Mouse (Mus musculus) heart, postnatal 4 days (tissue): ENCODE measurements around the gene Lhpp. TPM values are rescaled to one million over a fixed set of nuclear protein-coding genes. Genes with fewer than 3 reads are reported as not detected.
A peak's percentile ranks its signal among the peaks of the same experiment; 100 is the strongest.

Experiments used
- DNase-seq: peaks from one replicate; pipeline ENCODE4 v3.0.0; 2021
- total RNA-seq, 2 experiments: library from RNA; stranded (reverse); gene quantifications; 2 replicates each; pipeline ENCODE4 v1.2.3; 2021

Lhpp gene
- total RNA-seq, 2 experiments from 2014 or later, result 21.4 to 25.4 TPM

DNA sequence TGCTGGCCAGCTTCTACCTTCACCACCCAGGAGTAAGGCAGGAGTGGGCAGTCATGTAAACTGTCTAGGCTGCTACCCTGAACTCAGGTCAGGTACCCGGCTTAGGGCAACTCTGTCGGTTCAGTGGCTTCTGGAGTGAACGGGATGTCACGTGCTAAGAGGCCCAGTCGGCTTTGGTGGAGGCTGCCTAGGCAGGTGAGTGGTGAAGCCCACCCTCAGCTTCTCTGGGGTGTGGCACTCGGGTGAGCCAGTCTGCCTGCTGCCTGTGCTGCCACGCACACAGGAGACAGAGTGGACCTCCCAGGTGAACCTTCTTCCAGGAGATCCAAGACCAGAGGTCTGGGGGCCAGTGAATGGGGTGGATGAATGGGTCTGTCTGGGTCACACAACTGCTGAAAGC is 102.5 kb downstream of the Lhpp start:
- no peak for DNase-seq

DNA sequence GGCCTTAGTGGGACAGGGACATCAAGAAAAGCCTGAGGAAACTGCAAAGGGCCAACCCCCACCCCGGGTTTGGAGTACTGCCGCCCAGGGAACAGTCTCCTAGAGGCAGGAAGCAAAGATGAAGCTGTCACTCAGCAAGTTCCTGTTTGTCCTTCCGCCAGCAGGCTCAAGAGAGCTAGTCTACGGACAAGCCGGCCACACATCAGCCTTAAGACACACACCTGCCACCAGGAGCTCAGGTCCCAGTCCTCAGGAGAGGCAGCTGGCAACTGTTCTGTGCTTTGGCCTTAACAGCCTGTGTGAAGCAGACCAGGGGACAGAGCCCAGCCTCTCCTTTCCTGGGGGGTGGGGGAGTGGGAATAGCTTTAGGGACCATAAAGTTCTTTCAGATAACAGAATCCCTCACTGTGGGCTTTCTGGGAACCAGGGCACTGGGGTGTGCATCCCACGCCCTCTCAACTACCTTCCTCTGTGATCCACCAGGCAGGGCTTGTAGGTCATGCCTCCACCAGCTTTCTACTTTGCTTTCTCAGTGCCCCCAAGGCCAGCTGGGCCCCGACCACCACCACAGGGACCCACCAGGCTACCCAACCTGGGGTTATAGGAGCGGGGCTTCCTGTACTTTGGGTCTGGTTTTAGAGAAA is 103.2 kb downstream of the Lhpp start:
- DNase-seq, result peak; percentile 63

DNA sequence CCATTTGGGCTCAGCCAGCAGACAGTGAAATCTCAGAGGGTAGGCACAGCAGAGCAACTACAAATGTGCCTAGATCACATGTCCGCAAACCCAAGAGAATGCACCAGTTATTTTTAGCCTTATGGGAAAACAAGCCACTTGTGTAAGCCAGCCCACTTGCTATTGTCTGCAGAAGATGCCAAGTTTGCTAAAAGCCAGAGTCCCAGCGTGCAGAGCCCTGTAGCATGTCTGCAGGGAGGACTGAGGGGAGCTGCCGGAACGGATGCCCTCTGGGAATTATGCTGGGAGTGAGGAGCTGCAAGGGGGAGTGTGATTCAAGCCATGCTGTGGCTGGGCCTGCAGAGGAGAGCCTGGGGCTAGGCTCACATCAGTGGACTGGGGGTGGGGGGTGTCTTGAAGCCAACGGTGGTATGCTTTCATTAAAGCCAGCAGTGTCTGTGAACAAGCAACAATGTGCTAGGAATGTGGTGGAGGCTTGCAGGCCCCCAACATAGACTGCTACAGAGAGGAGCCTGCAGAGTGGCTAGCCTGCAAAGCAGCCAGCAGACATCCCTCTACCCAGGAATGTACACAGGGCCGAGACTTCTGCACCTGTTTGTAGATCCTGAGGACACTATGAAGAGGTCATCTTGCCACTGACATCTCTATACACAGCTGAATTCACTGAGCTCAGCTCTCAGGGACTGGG is 103.9 kb downstream of the Lhpp start:
- DNase-seq, result peak; percentile 77

DNA sequence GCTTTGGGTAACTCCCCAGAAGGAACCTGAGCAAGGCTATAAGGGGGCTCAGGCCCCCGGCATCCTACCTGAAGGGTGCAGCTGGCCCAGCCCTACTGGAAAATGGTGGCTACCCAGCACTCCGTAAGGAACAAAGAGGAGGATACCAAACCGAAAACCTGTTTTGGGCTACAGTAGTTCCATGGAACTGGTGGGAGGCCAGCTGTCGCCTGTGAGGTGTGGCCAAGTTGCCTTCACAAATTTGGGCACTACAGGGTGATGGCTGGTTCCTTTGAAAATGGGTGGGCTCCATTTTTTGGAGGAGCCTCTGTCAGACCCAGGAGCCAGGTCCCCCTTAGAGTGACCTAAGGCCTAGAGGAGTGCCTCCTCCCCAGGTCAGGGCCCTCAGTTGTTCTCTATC is 104.8 kb downstream of the Lhpp start:
- DNase-seq, result no peak

DNA sequence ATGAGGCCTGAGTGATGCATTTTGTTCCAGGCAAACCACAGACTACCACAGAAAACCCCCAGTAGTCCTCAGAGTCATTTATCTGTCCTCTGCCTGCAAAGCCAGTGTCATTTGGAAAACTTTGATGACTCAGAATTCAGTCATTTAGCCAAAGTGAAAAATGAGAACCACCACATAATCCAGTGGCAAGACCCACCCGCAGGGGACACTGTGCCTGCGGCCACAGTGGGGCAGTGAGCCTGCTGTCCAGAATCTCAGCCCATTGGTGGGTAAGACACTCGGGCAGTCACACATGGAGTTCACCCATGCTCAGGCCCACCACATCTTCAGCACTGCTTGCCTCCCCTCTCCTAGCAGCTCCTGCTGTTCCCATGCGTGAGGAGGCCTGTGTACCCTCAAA is 109.1 kb downstream of the Lhpp start:
- DNase-seq, result no peak

DNA sequence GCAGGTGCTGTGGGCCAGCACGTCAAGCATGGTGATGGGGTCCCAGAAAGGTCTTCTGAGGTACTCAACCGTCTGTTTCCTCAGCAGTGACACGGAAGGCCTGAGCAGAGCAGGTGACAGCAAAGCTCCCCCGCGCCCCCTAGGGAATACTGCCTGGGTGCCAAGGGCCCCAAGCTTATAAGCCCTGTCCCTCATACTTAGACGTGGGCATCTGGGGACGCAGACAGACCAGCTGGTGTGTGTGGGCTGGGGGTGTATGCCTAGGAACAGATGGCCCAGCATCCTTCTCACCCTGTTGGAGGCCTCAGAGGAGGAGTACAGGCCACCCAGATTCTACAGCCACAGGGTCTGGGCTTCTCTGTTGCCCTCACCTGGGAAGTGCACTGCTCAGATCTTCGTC is 110.1 kb downstream of the Lhpp start:
- DNase-seq, result no peak

DNA sequence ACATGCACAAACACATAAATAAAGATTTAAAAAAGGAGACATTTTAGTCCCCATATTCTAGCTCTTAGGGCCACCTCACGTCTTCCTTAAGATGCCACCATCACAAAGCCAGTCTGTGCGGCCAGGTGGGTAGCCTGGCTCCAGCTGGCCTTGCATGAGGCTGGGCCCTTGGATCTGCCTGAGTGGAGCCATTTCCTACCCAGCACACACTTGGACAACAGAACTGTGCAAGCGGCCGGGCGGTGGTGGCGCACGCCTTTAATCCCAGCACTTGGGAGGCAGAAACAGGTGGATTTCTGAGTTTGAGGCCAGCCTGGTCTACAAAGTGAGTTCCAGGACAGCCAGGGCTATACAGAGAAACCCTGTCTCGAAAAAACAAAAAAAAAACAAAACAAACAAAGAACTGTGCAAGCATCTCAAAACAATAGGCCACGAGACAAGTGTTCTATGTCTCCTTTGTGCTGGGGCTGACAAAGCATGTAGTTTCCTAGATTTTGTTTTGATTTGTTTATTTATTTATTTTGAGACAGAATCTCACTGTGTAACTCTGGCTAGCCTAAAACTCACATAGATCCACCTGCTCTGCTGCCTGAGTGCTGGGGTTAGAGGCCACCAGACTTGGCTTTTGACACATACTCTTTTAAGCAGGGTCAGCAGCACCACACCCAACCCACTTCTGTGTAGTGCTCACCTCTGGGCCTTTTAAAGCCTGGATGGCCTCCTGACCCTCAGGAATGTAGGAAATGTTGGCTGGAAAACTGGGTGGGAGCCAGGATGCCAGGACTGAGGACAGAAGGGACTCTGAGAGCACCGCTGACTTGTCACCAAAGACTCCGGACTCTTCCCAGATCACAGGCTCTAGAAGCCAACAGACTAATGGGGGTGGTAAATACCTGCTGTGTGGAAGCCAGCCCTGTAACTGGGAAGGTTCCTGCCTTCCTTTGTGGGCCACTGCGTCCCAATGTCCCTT is 112.2 kb downstream of the Lhpp start:
- DNase-seq, result peak; percentile 61

DNA sequence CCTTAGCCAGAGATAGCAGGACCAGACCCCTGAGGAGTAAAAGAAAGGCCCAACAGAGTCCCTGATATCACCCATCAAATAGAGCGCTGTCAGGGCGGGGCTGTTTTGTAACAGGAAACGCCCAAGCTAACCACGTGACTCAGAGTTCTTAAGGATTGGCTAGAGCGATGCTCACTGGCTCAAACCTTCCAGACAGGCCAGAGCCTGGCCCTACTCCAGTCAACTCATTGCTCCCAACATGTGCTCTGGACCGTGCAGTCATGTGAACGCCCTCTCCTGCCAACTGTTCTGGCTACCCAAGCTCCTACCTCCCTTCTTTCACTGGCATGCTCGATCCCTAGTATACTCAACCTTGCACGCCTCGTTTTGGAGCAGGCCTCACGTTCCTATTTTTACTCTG is 113.5 kb downstream of the Lhpp start:
- peak; percentile 80 for DNase-seq

DNA sequence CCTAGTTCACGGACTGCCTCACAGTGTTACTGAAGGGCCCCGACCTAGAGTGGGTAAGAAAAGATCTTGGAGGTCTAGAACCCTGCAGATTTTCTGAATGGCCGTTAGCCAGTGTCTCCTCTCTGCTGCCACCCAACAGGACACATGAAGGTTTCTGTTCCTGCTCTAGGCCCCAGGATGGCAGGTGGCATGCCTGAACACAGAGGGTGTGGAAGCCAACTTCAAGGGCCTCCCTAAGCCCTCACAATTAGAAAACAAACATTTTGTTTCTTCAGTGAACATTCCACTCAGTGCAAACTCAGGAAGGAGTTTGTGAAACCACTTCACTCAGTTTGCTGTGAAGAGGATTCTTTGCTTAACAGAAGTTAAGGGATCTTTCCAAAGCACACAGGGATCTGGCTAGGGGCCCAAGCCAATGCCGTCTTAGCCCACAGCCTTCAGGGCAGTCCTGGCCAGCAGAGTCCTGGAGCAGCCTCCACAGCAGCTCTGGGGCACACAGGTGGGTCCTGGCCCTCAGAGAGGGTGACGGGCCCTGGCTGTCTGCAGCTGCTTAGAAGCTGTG is 114.1 kb downstream of the Lhpp start:
- no peak for DNase-seq

DNA sequence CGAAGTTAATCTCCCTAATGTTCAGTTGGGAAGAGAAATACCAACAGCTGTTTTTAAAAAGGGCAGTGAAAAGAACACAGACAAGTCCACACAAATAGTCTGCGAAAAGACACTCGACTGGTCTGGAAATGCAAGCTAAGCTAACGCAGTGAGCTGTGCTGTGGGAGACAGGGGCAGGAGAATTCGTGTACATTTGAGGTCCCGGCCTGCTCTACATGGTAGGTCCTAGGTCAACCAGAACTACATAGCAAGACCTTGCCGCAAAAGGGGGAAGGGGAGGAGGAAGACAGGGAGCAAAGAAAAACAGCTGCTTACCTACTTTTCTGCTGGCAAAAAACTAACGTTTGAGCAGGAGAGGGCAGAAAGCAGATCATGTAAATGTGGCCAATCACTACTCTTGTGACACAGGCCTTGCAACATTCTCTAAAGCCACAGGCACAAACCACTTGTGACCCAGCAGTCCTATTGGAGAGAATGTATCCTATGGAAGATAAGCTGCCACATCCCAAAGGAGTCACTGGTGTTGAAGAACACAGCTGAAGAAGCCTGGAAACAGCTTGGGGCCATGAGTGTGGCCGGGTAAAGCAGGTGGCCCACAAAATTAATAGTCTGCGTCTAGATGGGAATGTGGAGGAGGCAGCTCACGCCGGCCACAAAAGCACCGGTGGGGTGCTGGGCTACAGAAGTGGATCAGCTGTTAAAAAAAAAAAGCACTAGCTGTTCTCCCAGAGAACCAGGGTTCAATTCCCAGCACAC is 115.8 kb downstream of the Lhpp start:
- DNase-seq, result no peak

DNA sequence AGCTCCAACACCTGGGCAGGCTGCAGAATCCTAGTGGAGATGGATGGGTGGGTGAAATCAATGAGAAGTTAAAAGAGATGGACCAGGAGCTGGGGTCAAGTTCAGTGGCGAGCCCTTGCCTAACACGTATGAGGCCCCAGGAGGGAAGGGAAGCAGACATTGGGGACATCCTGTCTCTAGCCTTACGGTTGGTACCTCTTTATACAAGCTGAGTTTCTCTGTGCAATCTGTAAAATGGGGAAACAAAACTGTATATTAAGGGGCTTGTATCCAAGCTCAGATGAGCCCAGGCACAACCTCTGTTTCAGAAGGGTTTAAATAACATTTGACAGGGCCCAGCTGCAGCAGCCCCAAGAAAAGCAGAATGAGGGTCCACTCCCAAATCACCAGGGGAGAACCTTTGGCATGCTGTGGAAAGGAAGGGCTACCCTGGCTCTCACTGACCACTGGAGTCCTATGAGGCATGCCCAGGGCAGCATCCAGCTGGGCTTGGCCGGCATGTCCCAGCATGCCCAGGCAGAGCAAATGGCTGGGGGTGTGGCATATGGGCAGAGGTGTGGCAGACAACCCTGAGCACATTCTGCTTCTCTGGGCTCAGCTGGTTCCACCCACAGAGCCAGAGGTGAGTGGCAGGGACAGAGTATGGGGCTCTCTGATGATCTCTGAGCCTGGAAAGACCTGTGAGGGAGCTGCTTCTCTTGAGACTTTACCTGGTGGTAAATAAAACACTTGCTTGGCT is 118.8 kb downstream of the Lhpp start:
- no peak for DNase-seq

DNA sequence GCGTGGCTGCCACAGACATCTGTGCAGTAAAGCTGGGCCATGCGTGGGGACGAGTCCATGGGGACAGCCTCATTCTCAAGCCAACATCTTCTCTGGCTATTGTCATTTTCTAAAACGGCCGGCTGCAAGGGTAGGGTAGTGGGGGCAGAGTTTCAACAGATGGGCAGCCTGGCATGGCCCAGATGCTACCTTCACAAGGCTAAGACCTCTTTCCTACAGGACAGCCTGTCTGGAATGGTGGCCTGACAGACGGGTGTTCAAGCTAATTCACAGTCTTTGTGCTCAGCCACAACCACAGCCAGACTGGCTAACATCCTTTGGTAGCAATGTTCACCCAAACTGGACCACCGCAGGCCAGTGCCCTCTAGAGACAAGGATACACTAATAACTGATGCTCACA is 120.1 kb downstream of the Lhpp start:
- no peak for DNase-seq

DNA sequence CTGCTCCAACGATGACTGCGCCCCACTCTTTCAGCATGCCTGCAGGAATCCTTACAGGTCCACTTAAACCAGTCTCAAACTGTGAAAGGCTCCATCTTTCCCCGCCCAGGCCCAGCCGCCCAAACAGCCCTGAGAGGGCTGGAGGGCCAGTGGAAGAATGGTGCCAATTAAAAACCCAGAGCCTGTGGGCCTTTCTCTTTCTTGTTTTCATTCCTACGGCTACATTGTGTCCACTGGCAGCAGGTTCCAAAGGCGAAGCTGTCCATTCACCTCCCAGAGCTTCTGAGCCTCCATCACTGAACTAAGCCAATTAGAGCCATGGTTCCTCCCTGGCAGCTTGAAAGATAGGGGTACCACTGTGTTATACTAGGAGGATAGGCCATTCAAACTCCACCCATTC is 121.1 kb downstream of the Lhpp start:
- DNase-seq, result no peak

DNA sequence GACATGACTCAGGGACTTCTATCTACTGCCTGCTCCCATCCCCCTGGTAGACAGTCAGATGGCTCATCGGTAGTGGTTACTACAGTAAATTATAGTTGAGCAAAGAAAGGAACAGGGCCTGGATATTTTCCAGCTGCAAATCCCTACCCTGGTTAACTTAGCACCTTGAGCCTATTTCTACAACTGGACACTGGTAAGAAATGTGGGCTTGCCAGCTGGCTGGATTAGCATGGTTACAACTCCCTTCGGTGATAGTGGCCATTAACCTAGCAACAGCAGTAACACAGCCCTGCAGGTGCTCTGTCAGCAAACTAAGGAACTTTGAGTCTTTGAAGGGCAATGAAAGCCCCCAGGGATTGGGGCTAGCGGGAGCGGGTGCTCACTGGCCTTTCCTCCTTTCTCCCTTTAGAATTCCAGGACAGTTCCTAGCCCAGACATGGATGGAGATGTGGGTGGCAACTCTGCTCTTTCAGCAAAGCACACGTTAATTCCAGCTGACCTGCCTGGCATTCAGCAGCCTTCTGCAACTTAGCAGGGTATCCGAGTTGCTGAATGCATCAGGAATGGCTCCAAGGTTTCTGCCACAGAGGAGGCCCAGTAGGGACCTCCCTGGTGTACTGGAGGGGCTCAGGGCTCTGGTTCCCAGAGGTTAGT is 121.8 kb downstream of the Lhpp start:
- no peak for DNase-seq

DNA sequence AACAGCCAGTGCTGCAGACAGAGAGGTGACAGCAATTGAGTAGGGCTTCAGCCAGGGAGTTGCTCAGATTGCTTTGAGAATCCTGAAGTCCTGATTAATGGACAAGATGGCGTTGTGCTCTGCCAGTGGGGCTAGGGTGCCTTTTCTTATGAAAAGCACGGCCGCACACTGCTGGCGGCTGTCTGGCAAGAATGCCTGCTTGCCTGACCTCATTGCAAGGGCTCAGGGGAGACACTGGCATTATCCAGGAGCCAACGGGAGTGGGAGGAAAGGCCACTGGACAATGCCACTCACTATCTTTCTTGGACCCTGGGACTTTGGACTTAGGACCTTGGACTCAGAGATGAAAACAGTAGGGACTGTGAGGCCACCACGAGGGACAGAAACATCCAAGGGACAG is 123.1 kb downstream of the Lhpp start:
- peak; percentile 48 for DNase-seq

DNA sequence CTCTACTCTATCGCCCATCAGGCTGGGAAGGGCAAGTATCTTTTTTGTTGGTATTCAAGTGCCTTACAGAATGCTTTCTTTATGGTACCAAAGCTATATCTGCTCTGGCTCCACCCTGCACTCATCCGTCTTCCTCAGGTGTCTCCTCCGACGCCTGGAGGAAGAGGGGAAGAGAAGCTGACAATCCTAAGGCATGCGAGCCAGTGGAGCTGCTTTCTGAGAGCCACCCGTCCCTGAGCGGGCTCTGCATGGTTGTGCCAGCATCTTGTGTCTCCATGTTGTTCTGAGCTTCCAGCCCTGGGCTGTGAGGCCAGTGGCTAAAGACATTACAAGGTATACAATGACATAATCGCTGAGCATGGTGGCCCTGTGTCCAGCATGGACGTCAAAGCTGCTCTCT is 123.8 kb downstream of the Lhpp start:
- no peak for DNase-seq

DNA sequence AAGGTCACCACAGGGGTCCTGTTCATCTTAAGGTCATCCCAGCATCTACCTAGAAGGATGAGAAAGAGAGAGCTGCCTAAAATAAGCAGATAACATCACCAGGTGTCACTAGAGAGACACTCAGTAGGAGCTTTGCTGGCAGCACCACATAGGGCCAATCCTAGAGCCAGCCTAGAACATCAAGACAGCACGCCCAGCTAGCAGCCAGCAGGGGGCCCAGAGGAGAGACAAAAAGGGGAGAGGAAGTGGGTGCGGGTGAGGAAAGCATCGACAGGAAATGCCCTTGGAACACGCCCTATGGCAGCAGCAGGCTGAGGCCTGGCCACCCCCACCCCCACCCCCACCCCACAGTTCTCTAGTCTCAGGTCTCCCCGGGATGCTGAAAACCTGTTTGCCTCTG is 124.7 kb downstream of the Lhpp start:
- peak; percentile 73 for DNase-seq

DNA sequence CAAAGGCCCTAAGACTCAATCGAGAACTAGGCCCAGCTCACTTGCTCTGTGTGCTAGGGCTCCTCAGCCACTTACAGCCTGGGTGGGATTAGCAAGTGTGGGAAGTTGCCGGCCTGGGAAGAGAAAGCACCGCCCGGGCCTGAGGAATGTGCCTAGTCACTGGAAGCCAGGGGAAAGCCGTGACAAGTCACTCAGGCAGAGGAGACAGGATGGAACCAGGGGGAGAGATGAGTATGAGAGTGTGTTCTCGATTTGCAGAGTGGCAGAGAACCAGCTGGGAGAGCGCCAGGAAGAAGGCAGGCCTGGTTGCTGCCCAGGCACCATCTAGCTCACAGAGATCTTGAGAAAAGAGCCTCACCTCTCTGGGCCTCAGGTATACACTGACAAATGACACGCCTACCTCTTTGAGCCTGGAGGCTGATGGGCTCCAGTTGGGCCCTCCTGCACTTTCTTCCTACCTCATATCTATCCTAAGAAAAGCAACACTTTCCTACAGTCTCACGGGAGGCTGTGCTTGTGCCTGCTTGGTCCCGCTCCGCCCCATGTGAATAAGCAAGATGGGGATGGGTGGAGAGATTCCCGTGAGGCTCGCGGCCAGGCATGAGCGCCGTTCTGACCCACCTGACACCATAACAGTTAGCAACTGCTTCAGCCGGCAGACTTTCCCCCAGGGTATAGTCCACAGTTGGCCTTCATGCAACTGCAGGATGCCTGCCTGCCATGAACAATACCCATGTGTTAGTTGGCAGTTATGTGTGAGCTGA is 125.8 kb downstream of the Lhpp start:
- DNase-seq, result peak; percentile 66

DNA sequence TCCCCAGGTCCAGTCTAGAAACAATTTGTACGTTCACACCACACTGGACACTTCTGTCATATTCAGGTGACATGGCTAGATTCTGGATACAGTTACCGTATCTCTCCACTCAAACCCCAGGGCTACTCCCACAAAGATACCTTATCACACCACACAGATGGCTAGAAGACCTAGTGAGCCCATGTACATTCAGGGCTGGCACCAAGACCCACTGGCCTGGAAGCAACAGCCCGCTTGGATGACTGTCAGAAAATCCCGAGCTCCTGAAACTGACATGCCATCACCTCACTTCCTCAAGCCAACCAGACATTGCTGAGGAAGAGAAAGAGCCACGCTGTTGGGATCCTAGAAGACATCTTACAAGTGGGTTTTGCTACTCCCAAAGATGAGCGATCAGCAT is 128.4 kb downstream of the Lhpp start:
- no peak for DNase-seq

DNA sequence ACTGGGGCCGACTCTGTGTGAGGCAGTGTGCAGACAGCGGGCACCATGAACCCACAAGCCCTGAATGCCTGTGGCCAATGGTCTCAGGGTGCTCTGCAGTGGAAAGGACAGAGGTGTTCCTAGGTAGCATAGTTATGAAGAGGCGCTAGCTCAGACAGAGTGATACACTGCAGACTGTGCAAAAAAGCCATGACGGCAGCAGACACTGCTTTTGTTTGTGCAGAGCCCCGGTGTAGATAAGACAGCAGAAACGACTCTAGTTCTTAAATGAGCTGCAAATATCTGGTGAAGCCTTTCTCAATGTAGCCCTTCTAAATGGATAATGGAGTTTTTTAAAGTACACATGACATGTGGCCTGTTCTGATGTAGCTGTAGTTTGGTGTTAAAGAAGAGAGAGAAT is 129.4 kb downstream of the Lhpp start:
- no peak for DNase-seq
